Comparison of ENCODE assay signal across 20 mouse cellular contexts in the genomic region with DNA sequence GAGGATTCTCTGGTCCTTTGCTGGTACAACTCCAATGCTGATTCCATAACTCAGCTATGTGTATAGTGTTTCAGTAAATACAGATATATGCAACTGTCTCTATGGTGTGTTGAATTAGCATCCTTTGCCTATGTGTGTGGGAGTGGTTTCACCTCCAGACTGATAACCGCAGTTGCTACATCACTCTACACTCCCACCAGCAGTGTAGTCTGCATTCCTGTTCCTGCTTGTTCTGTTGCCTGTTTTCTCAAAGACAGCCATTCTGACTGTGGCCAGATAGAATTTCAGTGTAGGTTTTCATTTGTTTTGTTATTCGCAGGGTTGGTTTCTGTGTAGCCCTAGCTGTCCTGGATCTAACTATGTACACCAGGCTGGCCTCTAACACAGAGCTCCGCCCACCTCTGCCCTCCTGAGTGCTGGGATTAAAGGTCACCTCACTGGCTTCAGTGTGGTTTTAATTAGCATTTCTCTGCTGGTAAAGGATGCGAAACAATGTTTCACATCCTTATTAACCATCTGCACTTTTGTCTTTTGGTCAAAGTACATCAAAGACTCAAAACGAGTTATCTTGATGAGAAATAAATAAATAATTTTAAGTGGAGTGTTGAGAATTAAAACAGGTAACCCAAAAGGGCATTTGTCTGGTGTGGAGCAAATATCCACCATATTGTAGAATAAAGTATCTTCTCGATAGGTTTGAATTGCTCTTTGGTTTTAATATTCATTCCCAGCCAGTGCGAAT. TPM values are rescaled to one million over a fixed set of nuclear protein-coding genes. Genes with fewer than 3 reads are reported as not detected.
DNase-seq lines count a peak whose midpoint lies in the region; ATAC-seq and TF ChIP-seq lines count a peak whose summit lies in the region.
"Had no signal": no experiment of that assay in that cellular context is flagged by ENCODE, and none has a peak within 500 bp of the region (broad histone marks: within the 10 kb centered on the region; RNA-seq: fewer than 3 reads in every experiment).

No protein-coding gene starts in this region.

- intact Hi-C loops in left cerebral cortex, adult 2 months (cut with DNase I), result no loop called here

- ATAC-seq in kidney, embryonic 15.5 days (replicated peaks; ENCODE audit: low FRiP score), result no peak
- ATAC-seq in CD4-positive, CD25-positive, alpha-beta regulatory T cell, adult 4 months, result peak; percentile 68
- ATAC-seq: forebrain, embryonic 14.5 days had no signal

- no peak for TF ChIP-seq CTCF in kidney, adult 2 months (conservative IDR thresholded peaks at IDR 0.05; ENCODE audit: insufficient read depth, insufficient read length, low read depth, low read length)
- TF ChIP-seq CTCF in left cerebral cortex, adult 2 months (IDR thresholded peaks at IDR 0.05), result no peak

- WGBS in kidney, adult 2 months, result 63% methylated on average over 7 of the region's 7 CpGs
- 76% methylated on average over 7 of the region's 7 CpGs for WGBS in kidney, embryonic 15.5 days
- 76% methylated on average over 7 of the region's 7 CpGs for WGBS in heart, embryonic 10.5 days

- no peaks in the 10 kb centered on the region for H3K36me3 ChIP-seq in kidney, adult 2 months (ENCODE audit: control insufficient read depth, insufficient read depth, low read length)
- no peaks in the 10 kb centered on the region for H3K36me3 ChIP-seq in kidney, embryonic 15.5 days
- H3K36me3 ChIP-seq in heart, embryonic 10.5 days, result no peaks in the 10 kb centered on the region
- H3K36me3 ChIP-seq: heart, embryonic 15.5 days; midbrain, embryonic 12.5 days; neural tube, embryonic 15.5 days had no signal

- peak; percentile 65 for DNase-seq in kidney, adult 2 months
- DNase-seq in kidney, postnatal 14 days, result peak; percentile 11
- DNase-seq in left cerebral cortex, adult 2 months (ENCODE audit: extremely low spot score in 1 of 2, low spot score in 2 of 2), result no peak
- no peak for DNase-seq in heart, embryonic 10.5 days (ENCODE audit: low spot score)
- no peak for DNase-seq in heart, adult 9 months (ENCODE audit: low spot score in 2 of 2)
- DNase-seq: adrenal gland, postnatal 25 days; cerebellum, adult 9-10 months; layer of hippocampus, postnatal 36 days; left cerebral cortex, postnatal 4 days; lung, embryonic 14.5 days; thymus, postnatal 4 days had no signal

- no peak overlapping the region for H3K9ac ChIP-seq in kidney, embryonic 15.5 days
- H3K9ac ChIP-seq: heart, embryonic 15.5 days; lung, embryonic 14.5 days; midbrain, embryonic 12.5 days; neural tube, embryonic 15.5 days had no signal

- H3K27me3 ChIP-seq in kidney, adult 2 months (replicated peaks; ENCODE audit: control insufficient read depth, insufficient read depth, low read length), result no peaks in the 10 kb centered on the region
- H3K27me3 ChIP-seq in kidney, embryonic 15.5 days, result no peaks in the 10 kb centered on the region
- peaks cover 7% of the 10 kb centered on the region; the same call in 1 of the 2 replicates for H3K27me3 ChIP-seq in heart, embryonic 10.5 days (ENCODE audit: insufficient read depth, poor library complexity, severe bottlenecking)
- H3K27me3 ChIP-seq: heart, embryonic 15.5 days; midbrain, embryonic 12.5 days; neural tube, embryonic 15.5 days had no signal

- no peak overlapping the region for H3K27ac ChIP-seq in kidney, adult 2 months (ENCODE audit: insufficient read depth, low read depth, low read length)
- no peak overlapping the region for H3K27ac ChIP-seq in kidney, embryonic 15.5 days
- peak overlapping the region; percentile 14; the same call in 1 of the 2 replicates for H3K27ac ChIP-seq in brown adipose tissue, adult 24 weeks (replicated peaks; ENCODE audit: low read depth, low read length)
- H3K27ac ChIP-seq in left cerebral cortex, adult 2 months, result no peak overlapping the region
- H3K27ac ChIP-seq in heart, embryonic 10.5 days, result no peak overlapping the region
- H3K27ac ChIP-seq: heart, embryonic 15.5 days; midbrain, embryonic 12.5 days; neural tube, embryonic 15.5 days had no signal

- H3K4me1 ChIP-seq in kidney, adult 2 months (ENCODE audit: control insufficient read depth, insufficient read depth, low read length), result no peaks in the 10 kb centered on the region
- no peaks in the 10 kb centered on the region for H3K4me1 ChIP-seq in kidney, embryonic 15.5 days
- peaks cover 11% of the 10 kb centered on the region; the same call in 1 of the 2 replicates for H3K4me1 ChIP-seq in brown adipose tissue, adult 24 weeks (ENCODE audit: control insufficient read depth, insufficient read depth, insufficient read length, low read length)
- no peaks in the 10 kb centered on the region for H3K4me1 ChIP-seq in heart, embryonic 10.5 days
- H3K4me1 ChIP-seq: heart, embryonic 15.5 days; midbrain, embryonic 12.5 days; neural tube, embryonic 15.5 days had no signal

- H3K9me3 ChIP-seq in kidney, embryonic 15.5 days (replicated peaks), result no peaks in the 10 kb centered on the region
- H3K9me3 ChIP-seq in heart, embryonic 10.5 days, result no peaks in the 10 kb centered on the region
- H3K9me3 ChIP-seq: heart, embryonic 15.5 days; midbrain, embryonic 12.5 days; neural tube, embryonic 15.5 days had no signal

- TF ChIP-seq POLR2A in kidney, adult 2 months (IDR thresholded peaks at IDR 0.05; ENCODE audit: low read depth, low read length), result no peak

- no peak overlapping the region for H3K4me3 ChIP-seq in kidney, adult 2 months (ENCODE audit: insufficient read depth, low read depth, low read length)
- H3K4me3 ChIP-seq in kidney, embryonic 15.5 days (replicated peaks), result no peak overlapping the region
- H3K4me3 ChIP-seq in brown adipose tissue, adult 24 weeks (ENCODE audit: insufficient read depth, low read depth, low read length), result no peak overlapping the region
- H3K4me3 ChIP-seq in left cerebral cortex, adult 2 months, result no peak overlapping the region
- H3K4me3 ChIP-seq in heart, embryonic 10.5 days, result no peak overlapping the region
- H3K4me3 ChIP-seq: heart, embryonic 15.5 days; midbrain, embryonic 12.5 days; myocyte; neural tube, embryonic 15.5 days had no signal

- no peak overlapping the region for H3K4me2 ChIP-seq in kidney, embryonic 15.5 days
- H3K4me2 ChIP-seq: heart, embryonic 15.5 days; liver, embryonic 11.5 days; lung, embryonic 14.5 days; midbrain, embryonic 12.5 days; neural tube, embryonic 15.5 days had no signal

RNA-seq across cellular contexts. Expression of gene Nlrc5, which starts 13.6 kb away (rescaled TPM):
- 4.0 and 6.6 TPM in 2 replicates for polyA plus RNA-seq in kidney, adult 2 months (2012; rRNA removed)
- 0.22 and 0.27 TPM in 2 replicates for polyA plus RNA-seq in kidney, embryonic 15.5 days (2015; fragmentation: Nextera tagmentation; extraction: Ambion mirVana)
- polyA plus RNA-seq in CD4-positive, CD25-positive, alpha-beta regulatory T cell, adult 4 months (2017; shearing (Covaris generic)), result 100 to 1,000 TPM; 186 to 214 TPM
- polyA plus RNA-seq in brown adipose tissue, adult 24 weeks (2012; ENCODE audit: insufficient read depth, insufficient read length, missing spikeins), result 5.0 and 7.6 TPM in 2 replicates
- under 1 TPM; 0.51 to 0.59 TPM for total RNA-seq in left cerebral cortex, adult 2 months (2021)
- not detected in 2 replicates for polyA plus RNA-seq in heart, embryonic 10.5 days (2016; fragmentation: Nextera tagmentation; extraction: Ambion mirVana)
- polyA plus RNA-seq: liver, embryonic 11.5 days had no signal

Comparison
In these comparisons a context has a peak if more than half of its experiments do, and no peak if none do; other contexts are left out.
1. DNase-seq: peak in kidney, adult 2 months (single experiment) and kidney, postnatal 14 days (single experiment); none in left cerebral cortex, adult 2 months (0 of 2), heart, embryonic 10.5 days (single experiment) and heart, adult 9 months (0 of 2).
2. RNA of gene Nlrc5, which starts 13.6 kb away (polyA plus RNA-seq): 186 to 214 TPM in CD4-positive, CD25-positive, alpha-beta regulatory T cell, adult 4 months; 4.0 to 6.6 TPM in kidney, adult 2 months, 5.0 to 7.6 TPM in brown adipose tissue, adult 24 weeks, 0.22 to 0.27 TPM in kidney, embryonic 15.5 days and not detected in heart, embryonic 10.5 days; every median in the first group is over 10 times any median in the second.